Mouse (Mus musculus) limb, embryonic 12.5 days (tissue): ENCODE measurements around the gene 4930412O13Rik. TPM values are rescaled to one million over a fixed set of nuclear protein-coding genes. Genes with fewer than 3 reads are reported as not detected.

Experiments
- ATAC-seq: fragments of 200-750 bp; cut with Nextera tagmentation; 2 replicates; pipeline ENCODE4 v1.8.0; 2017; ENCODE audit warnings: low read depth, moderate TSS enrichment; ENCODE audit not compliant: insufficient number of reproducible peaks, insufficient read depth, low FRiP score, low TSS enrichment
- H3K27ac ChIP-seq: fragments of 300-500 bp; sonication (generic); 2 replicates; pipeline ENCODE4 v1.5.1; 2016; ENCODE audit warnings: mild to moderate bottlenecking, moderate library complexity
- H3K27me3 ChIP-seq: fragments of 300-500 bp; sonication (generic); 2 replicates; pipeline ENCODE4 v1.6.1; 2016; ENCODE audit warnings: mild to moderate bottlenecking, moderate library complexity
- H3K36me3 ChIP-seq: fragments of 300-500 bp; sonication (generic); 2 replicates; pipeline ENCODE4 v1.6.1; 2016; ENCODE audit warnings: mild to moderate bottlenecking, moderate library complexity
- H3K4me1 ChIP-seq: fragments of 300-500 bp; sonication (generic); replicated peaks from 2 replicates; pipeline ENCODE4 v1.6.1; 2016
- H3K4me2 ChIP-seq: fragments of 300-500 bp; sonication (generic); 2 replicates; pipeline ENCODE4 v1.6.1; 2016; ENCODE audit warnings: mild to moderate bottlenecking, moderate library complexity
- H3K4me3 ChIP-seq: fragments of 300-500 bp; sonication (generic); replicated peaks from 2 replicates; pipeline ENCODE4 v1.5.1; 2016; ENCODE audit warnings: mild to moderate bottlenecking
- H3K9ac ChIP-seq: fragments of 300-500 bp; sonication (generic); replicated peaks from 2 replicates; pipeline ENCODE4 v1.6.1; 2016; ENCODE audit warnings: mild to moderate bottlenecking, moderate library complexity
- H3K9me3 ChIP-seq: fragments of 300-500 bp; sonication (generic); 2 replicates; pipeline ENCODE4 v1.6.1; 2016; ENCODE audit warnings: mild to moderate bottlenecking, moderate library complexity
- WGBS: fragments of 180-500 bp; shearing (Covaris S2); methylation state at CpG from one replicate; pipeline ENCODE4 v1.1.7; 2016; 5-methylcytosine and 5-hydroxymethylcytosine counted together
- polyA plus RNA-seq: library from polyadenylated mRNA; unstranded; fragments of >200 nt; fragmentation: Nextera tagmentation; extraction: Ambion mirVana; gene quantifications from 2 replicates; pipeline ENCODE4 v1.2.1, GENCODE M21; 2016

The 4930412O13Rik gene
- polyA plus RNA-seq, 1 experiment from 2014 or later: not detected

- Histone ChIP-seq H3K4me1 (peaks cover 9% of the 10 kb centered on the region), H3K36me3 (no peaks in the 10 kb centered on the region), H3K27ac (no peak within 1 kb of the TSS), H3K4me2 (peak within 1 kb of the TSS; percentile 39), H3K4me3 (peak within 1 kb of the TSS; percentile 19), H3K27me3 (peaks cover 95% of the 10 kb centered on the region), H3K9me3 (peaks cover 4% of the 10 kb centered on the region; the same call in 1 of the 2 replicates), H3K9ac (no peak within 1 kb of the TSS)
- WGBS: under 1% methylated on average over 23 of the region's 23 CpGs
- no peak for ATAC-seq
Observed at GRCm38 (mm10) chr2:9889651-9890183, 8.7 kb downstream of the 4930412O13Rik start, which contains the start of gene Gata3. TSS of gene Gata3 (minus strand) at chr2:9890034.

GRCm38 (mm10) chr2:9890251-9890650, 9.2 kb downstream of the 4930412O13Rik start:
- Histone ChIP-seq H3K9ac (no peak overlapping the region), H3K9me3 (peaks cover 4% of the 10 kb centered on the region; the same call in 1 of the 2 replicates), H3K27me3 (peaks cover 95% of the 10 kb centered on the region), H3K4me2 (no peak overlapping the region), H3K27ac (no peak overlapping the region), H3K4me3 (peak overlapping the region; percentile 19; the same call in 1 of the 2 replicates), H3K4me1 (peaks cover 9% of the 10 kb centered on the region), H3K36me3 (no peaks in the 10 kb centered on the region)
- 9% methylated on average over 8 of the region's 8 CpGs for WGBS
- no peak for ATAC-seq

GRCm38 (mm10) chr2:9890906-9891305, 9.9 kb downstream of the 4930412O13Rik start:
- Histone ChIP-seq H3K4me1 (peaks cover 11% of the 10 kb centered on the region), H3K9ac (no peak overlapping the region), H3K27ac (no peak overlapping the region), H3K4me2 (no peak overlapping the region), H3K4me3 (no peak overlapping the region), H3K36me3 (no peaks in the 10 kb centered on the region), H3K9me3 (peaks cover 4% of the 10 kb centered on the region; the same call in 1 of the 2 replicates), H3K27me3 (peaks cover 95% of the 10 kb centered on the region)
- WGBS: 3% methylated on average over 5 of the region's 5 CpGs
- ATAC-seq: no peak

- Histone ChIP-seq H3K27ac (no peak overlapping the region), H3K36me3 (no peaks in the 10 kb centered on the region), H3K4me3 (no peak overlapping the region), H3K4me1 (peaks cover 15% of the 10 kb centered on the region), H3K27me3 (peaks cover 95% of the 10 kb centered on the region), H3K9ac (no peak overlapping the region), H3K9me3 (peaks cover 4% of the 10 kb centered on the region; the same call in 1 of the 2 replicates), H3K4me2 (no peak overlapping the region)
- ATAC-seq: no peak
- 4% methylated on average over 7 of the region's 7 CpGs for WGBS
Observed at GRCm38 (mm10) chr2:9892541-9892940, 11.5 kb downstream of the 4930412O13Rik start.

GRCm38 (mm10) chr2:9893272-9893953, 12.4 kb downstream of the 4930412O13Rik start:
- Histone ChIP-seq H3K27ac (no peak overlapping the region), H3K9me3 (peaks cover 4% of the 10 kb centered on the region; the same call in 1 of the 2 replicates), H3K4me1 (peaks cover 15% of the 10 kb centered on the region), H3K27me3 (peaks cover 96% of the 10 kb centered on the region), H3K36me3 (no peaks in the 10 kb centered on the region), H3K9ac (no peak overlapping the region), H3K4me3 (no peak overlapping the region), H3K4me2 (no peak overlapping the region)
- WGBS: 0% methylated on average over 6 of the region's 6 CpGs
- ATAC-seq: no peak

GRCm38 (mm10) chr2:9894836-9895593, 14.0 kb downstream of the 4930412O13Rik start:
- H3K4me1 ChIP-seq: peaks cover 7% of the 10 kb centered on the region; the same call in 1 of the 2 replicates
- H3K27ac ChIP-seq: no peak overlapping the region
- peaks cover 96% of the 10 kb centered on the region for H3K27me3 ChIP-seq
- no peak for ATAC-seq
- H3K4me2 ChIP-seq: no peak overlapping the region
- WGBS: 1% methylated on average over 19 of the region's 19 CpGs
- H3K36me3 ChIP-seq: no peaks in the 10 kb centered on the region
- H3K4me3 ChIP-seq: no peak overlapping the region
- no peak overlapping the region for H3K9ac ChIP-seq
- H3K9me3 ChIP-seq: peaks cover 4% of the 10 kb centered on the region; the same call in 1 of the 2 replicates

- no peak for ATAC-seq
- no peak overlapping the region for H3K9ac ChIP-seq
- H3K4me2 ChIP-seq: peak overlapping the region; percentile 34
- no peaks in the 10 kb centered on the region for H3K9me3 ChIP-seq
- peak overlapping the region; percentile 18 for H3K4me3 ChIP-seq
- no peaks in the 10 kb centered on the region for H3K36me3 ChIP-seq
- no peak overlapping the region for H3K27ac ChIP-seq
- WGBS: under 1% methylated on average over 22 of the region's 22 CpGs
- peaks cover 89% of the 10 kb centered on the region for H3K27me3 ChIP-seq
- 0 out of 2 replicates have a peak, but pooled peaks cover 5% of the 10 kb centered on the region for H3K4me1 ChIP-seq
Observed at GRCm38 (mm10) chr2:9896097-9896770, 15.2 kb downstream of the 4930412O13Rik start.

- no peak overlapping the region for H3K4me2 ChIP-seq
- no peak for ATAC-seq
- 7% methylated on average over 8 of the region's 8 CpGs for WGBS
- no peak overlapping the region for H3K27ac ChIP-seq
- H3K36me3 ChIP-seq: no peaks in the 10 kb centered on the region
- H3K4me1 ChIP-seq: 0 out of 2 replicates have a peak, but pooled peaks cover 5% of the 10 kb centered on the region
- no peaks in the 10 kb centered on the region for H3K9me3 ChIP-seq
- H3K4me3 ChIP-seq: no peak overlapping the region
- no peak overlapping the region for H3K9ac ChIP-seq
- H3K27me3 ChIP-seq: peaks cover 84% of the 10 kb centered on the region
Observed at GRCm38 (mm10) chr2:9897846-9898245, 16.8 kb downstream of the 4930412O13Rik start.

GRCm38 (mm10) chr2:9903854-9904560, 23.0 kb downstream of the 4930412O13Rik start:
- Histone ChIP-seq H3K9ac (no peak overlapping the region), H3K27ac (no peak overlapping the region), H3K9me3 (no peaks in the 10 kb centered on the region), H3K4me1 (peaks cover 7% of the 10 kb centered on the region; the same call in 1 of the 2 replicates), H3K4me3 (no peak overlapping the region), H3K4me2 (no peak overlapping the region), H3K36me3 (no peaks in the 10 kb centered on the region), H3K27me3 (peaks cover 29% of the 10 kb centered on the region)
- ATAC-seq: no peak
- 59% methylated on average over 14 of the region's 14 CpGs for WGBS

- Histone ChIP-seq H3K9ac (no peak overlapping the region), H3K4me3 (peak overlapping the region; percentile 28), H3K4me1 (peaks cover 7% of the 10 kb centered on the region; the same call in 1 of the 2 replicates), H3K36me3 (no peaks in the 10 kb centered on the region), H3K27ac (no peak overlapping the region), H3K9me3 (no peaks in the 10 kb centered on the region), H3K4me2 (peak overlapping the region; percentile 56), H3K27me3 (peaks cover 16% of the 10 kb centered on the region)
- no peak for ATAC-seq
- 6% methylated on average over 11 of the region's 11 CpGs for WGBS
Observed at GRCm38 (mm10) chr2:9905995-9906394, 24.9 kb downstream of the 4930412O13Rik start.
